Mouse (Mus musculus) stomach, postnatal 0 days (tissue): ENCODE data around the gene Yipf2. TPM values are rescaled to one million over a fixed set of nuclear protein-coding genes. Genes with fewer than 3 reads are reported as not detected.
"Not testable (repeated sequence)": the region's sequence is repeated elsewhere in the genome, so short reads cannot be mapped to it uniquely, and the experiment has no call there.

Experiments used
- ATAC-seq: fragments of 200-750 bp; cut with Nextera tagmentation; 2 replicates; pipeline ENCODE4 v1.8.0; 2017; ENCODE audit not compliant: low FRiP score, low TSS enrichment
- DNase-seq: peaks from one replicate; pipeline ENCODE4 v3.0.0-alpha.2; 2016; ENCODE audit warnings: low spot score
- H3K27ac ChIP-seq: fragments of 300-500 bp; sonication (generic); replicated peaks from 2 replicates; pipeline ENCODE4 v1.5.1; 2014; ENCODE audit warnings: mild to moderate bottlenecking, control low read depth
- H3K27me3 ChIP-seq: fragments of 300-500 bp; sonication (generic); 2 replicates; pipeline ENCODE4 v1.6.1; 2014; ENCODE audit warnings: low read length; ENCODE audit not compliant: control insufficient read depth, insufficient read depth
- H3K36me3 ChIP-seq: fragments of 300-500 bp; sonication (generic); 2 replicates; pipeline ENCODE4 v1.6.1; 2014; ENCODE audit warnings: low read length, mixed read lengths; ENCODE audit not compliant: control insufficient read depth, insufficient read depth
- H3K4me1 ChIP-seq: fragments of 300-500 bp; sonication (generic); replicated peaks from 2 replicates; pipeline ENCODE4 v1.6.1; 2014; ENCODE audit warnings: antibody characterized with exemption; ENCODE audit not compliant: control insufficient read depth, insufficient read depth
- H3K4me2 ChIP-seq: fragments of 300-500 bp; sonication (generic); replicated peaks from 2 replicates; pipeline ENCODE4 v1.6.1; 2014; ENCODE audit warnings: low read depth, mild to moderate bottlenecking, control low read depth, moderate library complexity
- H3K4me3 ChIP-seq: fragments of 300-500 bp; sonication (generic); 2 replicates; pipeline ENCODE4 v1.5.1; 2014; ENCODE audit warnings: low read depth, low read length, control low read depth
- H3K9ac ChIP-seq: fragments of 300-500 bp; sonication (generic); 2 replicates; pipeline ENCODE4 v1.6.1; 2014; ENCODE audit warnings: mild to moderate bottlenecking, low read length, control low read depth, mixed read lengths
- H3K9me3 ChIP-seq: fragments of 300-500 bp; sonication (generic); 2 replicates; pipeline ENCODE4 v1.6.1; 2016; ENCODE audit warnings: low read length; ENCODE audit not compliant: control insufficient read depth
- CTCF ChIP-seq: IDR thresholded peaks from 2 replicates; pipeline ENCODE4 v1.5.1; 2016; ENCODE audit warnings: antibody characterized with exemption, low read depth, mild to moderate bottlenecking, moderate library complexity
- EP300 ChIP-seq: optimal IDR thresholded peaks from 2 replicates; pipeline ENCODE3; 2016; ENCODE audit warnings: antibody characterized with exemption
- WGBS: fragments of 180-500 bp; shearing (Covaris S2); extraction: QIAGEN DNeasy Blood & Tissue Kit; methylation state at CpG from one replicate; pipeline ENCODE4 v1.1.7; 2014; 5-methylcytosine and 5-hydroxymethylcytosine counted together
- microRNA counts: library from miRNA; unstranded; fragments of <30 nt; microRNA quantifications from one replicate; lab custom pipeline; 2015
- microRNA-seq: library from miRNA; unstranded; fragments of <30 nt; microRNA quantifications from one replicate; pipeline ENCODE4, GENCODE M21; 2016
- polyA plus RNA-seq: library from polyadenylated mRNA; unstranded; fragments of >200 nt; fragmentation: Nextera tagmentation; extraction: Ambion mirVana; gene quantifications from 2 replicates; pipeline ENCODE4 v1.2.1, GENCODE M21; 2015

Gene Yipf2
- polyA plus RNA-seq, 1 experiment from 2014 or later: 22.5 TPM

DNA sequence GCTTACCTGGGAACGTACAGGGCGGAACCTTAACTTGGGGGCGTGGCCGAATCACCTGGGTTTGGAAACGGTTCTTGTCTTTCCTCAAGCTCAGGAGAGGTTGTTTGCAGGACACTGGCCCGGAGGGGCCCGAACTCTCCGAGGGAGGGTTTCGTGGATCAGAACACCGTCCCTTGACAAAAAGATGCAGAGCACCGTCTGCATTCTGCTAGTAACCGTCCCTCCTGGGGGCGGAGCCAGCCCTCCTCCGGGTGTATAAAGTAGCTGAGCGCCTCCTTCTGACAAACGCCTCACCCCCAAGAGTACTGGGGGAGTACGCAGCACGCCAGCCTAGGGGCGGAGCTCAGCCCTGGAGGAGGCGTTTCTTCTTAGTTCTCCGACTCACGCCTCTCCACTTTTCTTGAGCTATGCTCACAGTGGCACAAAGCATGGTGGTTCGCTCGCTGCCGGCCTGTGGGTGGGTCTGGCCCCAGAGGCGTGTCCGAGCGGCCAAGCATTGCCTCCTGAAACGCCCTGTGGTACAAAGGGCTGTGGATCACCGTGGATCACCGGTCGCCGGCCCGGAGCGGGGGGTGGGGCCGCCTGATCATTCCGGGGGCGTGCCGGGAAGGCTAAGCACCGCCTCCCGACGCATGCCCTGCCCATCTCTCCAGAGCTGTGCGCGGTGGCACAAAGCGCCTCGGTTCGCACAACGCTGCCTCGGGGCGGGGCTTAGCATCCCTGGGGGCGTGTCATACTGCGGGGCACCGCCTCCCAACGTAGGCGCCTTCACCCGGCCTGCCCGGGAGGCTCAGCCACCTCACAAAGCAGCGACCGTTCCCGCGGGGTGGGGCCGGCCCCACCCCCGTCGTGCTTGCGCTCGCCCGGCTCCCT lies 46.5 kb downstream of the Yipf2 start:
- peak; percentile 100 for DNase-seq
- Histone ChIP-seq H3K9me3 (no peaks in the 10 kb centered on the region), H3K27ac (peak overlapping the region; percentile 90), H3K4me2 (peak overlapping the region; percentile 57), H3K4me3 (peak overlapping the region; percentile 57), H3K27me3 (no peaks in the 10 kb centered on the region), H3K4me1 (peaks cover 3% of the 10 kb centered on the region; the same call in 1 of the 2 replicates), H3K36me3 (no peaks in the 10 kb centered on the region), H3K9ac (peak overlapping the region; percentile 95)
- peak; percentile 94 for ATAC-seq
- under 1% methylated on average over 62 of the region's 67 CpGs for WGBS
- TF ChIP-seq EP300 (no peak), CTCF (peak; percentile 71)

DNA sequence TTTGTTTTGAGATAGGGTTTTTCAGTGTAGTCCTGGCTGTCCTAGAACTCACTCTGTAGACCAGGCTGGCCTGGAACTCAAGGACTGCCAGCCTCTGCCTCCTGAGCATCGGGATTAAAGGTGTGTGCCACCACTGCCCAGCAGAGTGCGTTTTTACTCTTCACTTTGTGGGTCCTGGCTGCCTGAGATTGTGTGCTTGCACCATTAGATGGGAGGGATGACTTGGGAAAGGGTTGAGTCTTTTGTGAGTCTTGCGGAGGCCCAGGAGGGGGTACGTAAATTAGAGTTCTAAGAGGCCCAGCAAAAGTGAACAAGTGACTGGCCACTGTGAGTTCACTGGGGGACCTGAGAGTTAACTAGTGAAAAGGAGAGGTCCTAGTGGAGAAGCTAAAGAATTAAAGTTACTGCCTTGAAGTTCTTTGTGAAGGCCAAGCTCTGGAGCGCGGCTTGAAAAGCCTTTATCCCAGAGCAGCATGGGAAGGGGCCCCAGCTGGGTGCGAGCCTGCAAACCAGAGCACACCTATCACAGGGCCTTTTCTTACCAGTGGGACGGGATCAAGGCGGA lies 47.2 kb downstream of the Yipf2 start:
- TF ChIP-seq EP300 (no peak), CTCF (peak; percentile 21; the same call in 1 of the 2 replicates)
- Histone ChIP-seq H3K4me1 (peaks cover 3% of the 10 kb centered on the region; the same call in 1 of the 2 replicates), H3K36me3 (no peaks in the 10 kb centered on the region), H3K27me3 (no peaks in the 10 kb centered on the region), H3K27ac (peak overlapping the region; percentile 90), H3K4me2 (peak overlapping the region; percentile 57), H3K4me3 (peak overlapping the region; percentile 57), H3K9ac (peak overlapping the region; percentile 61), H3K9me3 (no peaks in the 10 kb centered on the region)
- ATAC-seq (peak; percentile 82), DNase-seq (no peak)
- 3% methylated on average over 9 of the region's 9 CpGs for WGBS

DNA sequence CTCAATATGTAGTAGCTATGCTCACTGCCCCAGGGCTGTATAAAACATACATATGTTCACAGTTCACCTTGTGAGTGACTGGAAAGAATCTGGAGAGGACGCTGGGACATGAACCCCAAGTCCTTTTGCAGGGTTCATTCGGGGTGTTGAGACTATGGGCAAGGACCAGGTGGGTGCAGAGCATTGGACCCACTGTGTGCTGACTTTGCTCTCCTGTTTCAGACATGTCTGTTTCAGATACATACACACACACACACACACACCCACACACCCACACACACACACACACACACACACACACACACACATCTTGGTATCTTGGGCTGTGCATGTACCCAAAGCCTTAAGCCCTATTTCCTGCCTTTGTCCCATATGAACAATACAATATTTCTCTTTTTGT lies 50.6 kb downstream of the Yipf2 start:
- not testable (repeated sequence) for H3K27me3 ChIP-seq
- WGBS: 85% methylated on average over 2 of the region's 2 CpGs

DNA sequence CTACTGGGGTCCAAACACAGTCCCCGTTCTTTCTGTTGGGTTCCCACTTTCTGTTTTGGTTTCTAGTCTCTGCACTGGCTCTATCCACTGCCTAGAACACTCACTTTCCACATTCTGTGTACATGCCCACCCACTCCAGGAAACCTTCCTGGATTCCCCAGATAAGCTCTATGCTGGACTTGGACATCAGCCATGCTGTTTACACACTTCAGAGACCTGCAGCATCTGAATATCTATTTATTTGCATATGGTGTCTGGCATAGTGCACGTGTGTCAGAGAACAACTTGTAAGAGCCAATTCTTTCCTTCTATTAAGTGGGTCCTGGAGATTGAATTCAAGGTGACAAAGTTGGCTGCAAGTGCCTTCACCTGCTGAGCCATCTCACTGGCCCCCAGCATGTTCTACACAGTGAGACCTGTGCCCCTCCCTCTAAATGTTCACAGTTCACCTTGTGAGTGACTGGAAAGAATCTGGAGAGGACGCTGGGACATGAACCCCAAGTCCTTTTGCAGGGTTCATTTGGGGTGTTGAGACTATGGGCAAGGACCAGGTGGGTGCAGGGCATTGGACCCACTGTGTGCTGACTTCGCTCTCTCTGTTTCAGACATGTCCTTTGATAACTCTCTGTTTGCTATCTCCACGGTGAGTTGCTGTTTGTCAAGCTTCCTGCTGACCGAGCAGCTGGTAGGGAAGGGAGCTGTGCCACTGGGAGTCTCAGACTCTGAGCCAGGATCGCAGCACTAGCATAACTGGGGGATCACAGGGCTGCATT lies 52.5 kb downstream of the Yipf2 start:
- Histone ChIP-seq H3K36me3 (no peaks in the 10 kb centered on the region), H3K27ac (no peak overlapping the region), H3K4me3 (no peak overlapping the region), H3K9ac (no peak overlapping the region), H3K9me3 (no peaks in the 10 kb centered on the region), H3K4me1 (no peaks in the 10 kb centered on the region), H3K4me2 (no peak overlapping the region), H3K27me3 (no peaks in the 10 kb centered on the region)
- TF ChIP-seq EP300 (no peak), CTCF (no peak)
- DNase-seq: no peak
- 63% methylated on average over 7 of the region's 7 CpGs for WGBS
- no peak for ATAC-seq

More for the DNA sequence above, 50.6 kb downstream of the Yipf2 start:
- H3K9ac ChIP-seq, H3K4me1 ChIP-seq, H3K4me2 ChIP-seq, H3K36me3 ChIP-seq, DNase-seq, H3K4me3 ChIP-seq, ATAC-seq, H3K9me3 ChIP-seq, H3K27ac ChIP-seq: not testable (repeated sequence)

MicroRNAs within 50 kb of the gene (microRNA counts, 519-probe panel; counts per million panel counts)
- microRNA mmu-miR-1946b (lab: Ali Mortazavi, UCI): not detected

Small RNAs within 50 kb of the gene (microRNA-seq; reads per million reads assigned to microRNA genes)
- gene Mir1946b: not detected

Other genes starting within 250 kb of the Yipf2 start
- 41.4 and 45.2 TPM in 2 replicates for gene Ilf3, start 225.0 kb downstream of the Yipf2 start, polyA plus RNA-seq
- 27.9 and 30.8 TPM in 2 replicates for gene Qtrt1, start 181.0 kb downstream of the Yipf2 start, polyA plus RNA-seq
- 76.0 and 78.4 TPM in 2 replicates for gene Dnm2, start 167.9 kb downstream of the Yipf2 start, polyA plus RNA-seq
- gene Tmed1, start 82.6 kb downstream of the Yipf2 start, polyA plus RNA-seq: 40.7 and 41.0 TPM in 2 replicates
- gene AB124611, start 66.7 kb downstream of the Yipf2 start, polyA plus RNA-seq: 1.8 and 2.0 TPM in 2 replicates
- gene Carm1, start 45.9 kb downstream of the Yipf2 start, polyA plus RNA-seq: 12.0 and 15.5 TPM in 2 replicates
- gene Timm29, start 106 bp downstream of the Yipf2 start, polyA plus RNA-seq: 16.5 and 18.2 TPM in 2 replicates
- gene Smarca4, start 23.3 kb upstream of the Yipf2 start, polyA plus RNA-seq: 27.2 and 29.0 TPM in 2 replicates
- 28.9 and 30.4 TPM in 2 replicates for gene Ldlr, start 130.7 kb upstream of the Yipf2 start, polyA plus RNA-seq
- 29.2 and 31.2 TPM in 2 replicates for gene Spc24, start 167.5 kb upstream of the Yipf2 start, polyA plus RNA-seq
- 7.3 and 7.5 TPM in 2 replicates for gene Kank2, start 205.9 kb upstream of the Yipf2 start, polyA plus RNA-seq
- gene Angptl8, start 242.7 kb upstream of the Yipf2 start, polyA plus RNA-seq: 2.1 and 2.2 TPM in 2 replicates